Mouse (Mus musculus) midbrain, embryonic 14.5 days (tissue): Measurements from ENCODE around the gene Zfp663. TPM values are rescaled to one million over a fixed set of nuclear protein-coding genes. Genes with fewer than 3 reads are reported as not detected.

Experiments used
- ATAC-seq: fragments of 200-750 bp; cut with Nextera tagmentation; 2 replicates; pipeline ENCODE4 v1.8.0; 2017; ENCODE audit warnings: moderate number of reproducible peaks, moderate library complexity; ENCODE audit not compliant: low FRiP score, low TSS enrichment
- DNase-seq: peaks from one replicate; pipeline ENCODE4 v3.0.0-alpha.2; 2015
- H3K27ac ChIP-seq: fragments of 300-500 bp; sonication (generic); replicated peaks from 2 replicates; pipeline ENCODE4 v1.5.1; 2014; ENCODE audit warnings: mild to moderate bottlenecking, low read depth, low read length, moderate library complexity
- H3K27me3 ChIP-seq: fragments of 300-500 bp; sonication (generic); 2 replicates; pipeline ENCODE4 v1.6.1; 2014; ENCODE audit warnings: low read length, control low read depth, mixed read lengths; ENCODE audit not compliant: control insufficient read depth, insufficient read depth
- H3K36me3 ChIP-seq: fragments of 300-500 bp; sonication (generic); 2 replicates; pipeline ENCODE4 v1.6.1; 2014; ENCODE audit warnings: low read length, control low read depth; ENCODE audit not compliant: control insufficient read depth, insufficient read depth
- H3K4me1 ChIP-seq: fragments of 300-500 bp; sonication (generic); 2 replicates; pipeline ENCODE4 v1.6.1; 2014; ENCODE audit warnings: mild to moderate bottlenecking, antibody characterized with exemption, low read length, control low read depth; ENCODE audit not compliant: control insufficient read depth, insufficient read depth
- H3K4me2 ChIP-seq: fragments of 300-500 bp; sonication (generic); 2 replicates; pipeline ENCODE4 v1.6.1; 2014; ENCODE audit warnings: mild to moderate bottlenecking, low read length, moderate library complexity
- H3K4me3 ChIP-seq: fragments of 300-500 bp; sonication (generic); replicated peaks from 2 replicates; pipeline ENCODE4 v1.5.1; 2014; ENCODE audit warnings: low read depth, low read length
- H3K9ac ChIP-seq: fragments of 300-500 bp; sonication (generic); replicated peaks from 2 replicates; pipeline ENCODE4 v1.6.1; 2014; ENCODE audit warnings: mild to moderate bottlenecking, low read length, moderate library complexity
- H3K9me3 ChIP-seq: fragments of 300-500 bp; sonication (generic); 2 replicates; pipeline ENCODE4 v1.6.1; 2016; ENCODE audit warnings: low read length, control low read depth, mixed read lengths; ENCODE audit not compliant: control insufficient read depth
- WGBS: fragments of 180-500 bp; shearing (Covaris S2); extraction: QIAGEN DNeasy Blood & Tissue Kit; methylation state at CpG from one replicate; pipeline ENCODE4 v1.1.7; 2014; 5-methylcytosine and 5-hydroxymethylcytosine counted together
- polyA plus RNA-seq: library from polyadenylated mRNA; unstranded; fragments of >200 nt; fragmentation: Nextera tagmentation; extraction: Ambion mirVana; gene quantifications from 2 replicates; pipeline ENCODE4 v1.2.1, GENCODE M21; 2014

The Zfp663 gene
- polyA plus RNA-seq, 1 experiment from 2014 or later: 10.8 TPM

DNA sequence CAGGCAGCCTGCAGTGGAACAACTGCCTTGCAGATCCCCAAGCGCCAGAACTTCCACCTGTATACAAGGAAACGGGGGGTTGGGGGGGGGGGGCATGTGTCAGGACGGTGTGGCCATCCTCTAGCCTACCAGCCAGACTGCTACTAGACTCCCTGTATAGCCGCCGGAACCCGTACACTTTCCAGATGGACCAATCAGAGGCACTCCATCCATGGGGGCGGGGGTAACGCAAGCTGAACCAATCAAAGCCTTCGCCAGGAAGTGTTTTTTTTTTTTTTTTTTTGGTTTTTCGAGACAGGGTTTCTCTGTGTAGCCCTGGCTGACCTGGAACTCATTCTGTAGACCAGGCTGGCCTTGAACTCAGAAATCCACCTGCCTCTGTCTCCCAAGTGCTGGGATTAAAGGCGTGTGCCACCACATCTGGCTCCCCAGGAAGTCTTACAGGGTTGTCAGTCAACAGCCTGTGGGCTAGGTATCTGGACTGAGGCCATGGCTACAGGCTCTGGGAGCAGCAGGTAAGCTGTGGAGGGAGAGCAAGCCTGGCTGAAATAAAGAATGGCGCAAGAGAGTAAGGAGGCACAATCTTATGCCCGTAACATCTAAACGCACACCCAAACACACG, 29.7 kb upstream of the Zfp663 start:
- no peak overlapping the region for H3K9ac ChIP-seq
- ATAC-seq (no peak), DNase-seq (no peak)
- H3K36me3 ChIP-seq: no peaks in the 10 kb centered on the region
- no peaks in the 10 kb centered on the region for H3K9me3 ChIP-seq
- H3K4me1 ChIP-seq: peaks cover 10% of the 10 kb centered on the region; the same call in 1 of the 2 replicates
- H3K27ac ChIP-seq: 0 out of 2 replicates have a peak overlapping the region, but pooled peaks have one; percentile 22
- no peak overlapping the region for H3K4me2 ChIP-seq
- no peaks in the 10 kb centered on the region for H3K27me3 ChIP-seq
- 62% methylated on average over 15 of the region's 15 CpGs for WGBS
- no peak overlapping the region for H3K4me3 ChIP-seq

DNA sequence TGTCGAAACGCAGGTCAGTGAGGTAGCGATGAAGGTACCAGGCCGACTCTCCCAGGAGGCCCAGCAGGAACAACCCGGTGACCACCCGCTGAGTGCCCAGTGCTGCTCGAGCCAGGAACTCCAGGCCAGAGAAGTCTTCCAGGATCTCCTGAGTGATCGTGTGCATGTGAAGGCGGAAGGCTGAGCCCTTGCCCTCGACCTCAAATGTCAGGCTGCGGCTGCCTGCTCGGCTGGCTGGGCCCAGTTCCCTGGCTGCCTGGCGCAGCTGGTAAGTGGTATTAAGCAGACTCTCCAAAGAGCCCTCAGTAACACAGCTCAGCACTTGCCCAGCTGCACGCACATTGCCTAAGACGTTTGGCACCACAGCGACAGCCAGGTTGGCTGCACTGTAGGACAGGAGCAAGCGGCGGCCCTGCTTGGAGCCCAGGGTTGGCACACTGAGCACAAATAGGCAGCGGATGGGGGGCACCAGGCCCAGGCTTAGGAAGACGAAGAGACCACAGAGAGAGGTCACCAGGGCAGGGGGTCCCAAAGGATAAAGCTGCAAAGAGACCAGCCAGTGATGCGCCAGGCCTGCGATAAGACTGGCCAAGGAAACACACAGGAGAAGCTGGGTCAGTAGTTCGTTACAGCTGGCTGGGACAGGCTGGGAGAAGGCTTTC, 29.1 kb upstream of the Zfp663 start:
- H3K9me3 ChIP-seq: no peaks in the 10 kb centered on the region
- no peak overlapping the region for H3K4me3 ChIP-seq
- ATAC-seq (no peak), DNase-seq (no peak)
- peak overlapping the region; percentile 22; the same call in 1 of the 2 replicates for H3K27ac ChIP-seq
- no peaks in the 10 kb centered on the region for H3K27me3 ChIP-seq
- no peak overlapping the region for H3K4me2 ChIP-seq
- 65% methylated on average over 23 of the region's 23 CpGs for WGBS
- peak overlapping the region; percentile 9; the same call in 1 of the 2 replicates for H3K9ac ChIP-seq
- H3K4me1 ChIP-seq: peaks cover 10% of the 10 kb centered on the region; the same call in 1 of the 2 replicates
- no peaks in the 10 kb centered on the region for H3K36me3 ChIP-seq

DNA sequence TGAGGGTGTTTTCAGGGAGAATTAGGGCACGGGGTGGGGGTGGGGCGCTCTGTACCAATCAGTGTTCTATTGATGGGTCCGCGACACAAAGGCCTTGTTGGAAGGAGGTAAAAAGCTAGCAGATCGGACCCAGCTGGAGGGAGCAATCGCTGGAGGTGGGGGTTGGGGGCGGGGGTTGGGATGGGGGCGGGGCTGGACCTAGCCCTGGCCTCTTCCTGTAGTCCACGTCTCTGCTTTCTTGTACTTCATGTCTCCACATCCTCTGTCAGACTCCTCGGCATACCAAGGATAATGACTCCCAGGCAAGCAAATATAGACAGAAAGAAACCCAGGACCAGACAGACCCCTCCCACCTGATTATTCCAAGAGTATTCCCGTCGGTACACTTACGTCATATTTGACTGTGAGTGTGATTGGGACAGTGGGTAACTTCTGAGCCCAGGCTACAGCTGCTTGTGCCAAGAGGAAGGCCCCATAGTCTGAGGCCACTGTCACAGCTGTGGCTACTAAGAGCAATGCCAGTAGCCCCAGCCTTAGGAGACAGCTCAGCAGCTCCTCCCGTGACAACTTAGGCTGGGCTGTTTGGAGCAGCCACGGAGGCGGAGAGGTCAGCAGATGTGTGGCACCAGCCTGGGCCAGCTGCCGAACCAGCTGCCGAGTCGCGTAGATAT, 28.4 kb upstream of the Zfp663 start:
- peaks cover 10% of the 10 kb centered on the region; the same call in 1 of the 2 replicates for H3K4me1 ChIP-seq
- ATAC-seq (no peak), DNase-seq (no peak)
- H3K36me3 ChIP-seq: no peaks in the 10 kb centered on the region
- no peak overlapping the region for H3K4me3 ChIP-seq
- no peaks in the 10 kb centered on the region for H3K27me3 ChIP-seq
- H3K4me2 ChIP-seq: no peak overlapping the region
- peak overlapping the region; percentile 22; the same call in 1 of the 2 replicates for H3K27ac ChIP-seq
- no peaks in the 10 kb centered on the region for H3K9me3 ChIP-seq
- 43% methylated on average over 20 of the region's 20 CpGs for WGBS
- 0 out of 2 replicates have a peak overlapping the region, but pooled peaks have one; percentile 7 for H3K9ac ChIP-seq

DNA sequence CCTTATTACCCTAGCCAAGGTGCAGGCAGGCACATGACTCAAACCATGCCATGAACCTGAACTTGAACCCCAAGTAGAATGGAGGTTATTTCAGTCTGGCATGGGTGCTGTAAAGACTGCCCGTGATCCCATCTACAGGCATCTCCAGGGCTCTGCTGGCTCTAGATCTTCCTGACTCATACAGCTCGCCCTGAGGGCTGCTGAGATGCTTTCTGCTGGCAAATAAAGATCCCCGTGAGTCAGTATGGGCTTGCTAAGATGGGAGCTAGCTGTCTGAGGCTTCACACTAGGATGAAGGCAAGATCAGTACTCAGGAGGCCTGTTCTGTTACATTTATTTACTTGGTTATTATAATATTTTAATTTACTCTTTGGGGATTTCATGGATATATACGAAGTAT, 23.6 kb upstream of the Zfp663 start:
- Histone ChIP-seq H3K27ac (no peak overlapping the region), H3K9me3 (no peaks in the 10 kb centered on the region), H3K36me3 (no peaks in the 10 kb centered on the region), H3K27me3 (no peaks in the 10 kb centered on the region), H3K9ac (no peak overlapping the region), H3K4me3 (no peak overlapping the region), H3K4me1 (peaks cover 4% of the 10 kb centered on the region), H3K4me2 (no peak overlapping the region)
- 88% methylated on average over 4 of the region's 4 CpGs for WGBS
- DNase-seq: no peak
- no peak for ATAC-seq

DNA sequence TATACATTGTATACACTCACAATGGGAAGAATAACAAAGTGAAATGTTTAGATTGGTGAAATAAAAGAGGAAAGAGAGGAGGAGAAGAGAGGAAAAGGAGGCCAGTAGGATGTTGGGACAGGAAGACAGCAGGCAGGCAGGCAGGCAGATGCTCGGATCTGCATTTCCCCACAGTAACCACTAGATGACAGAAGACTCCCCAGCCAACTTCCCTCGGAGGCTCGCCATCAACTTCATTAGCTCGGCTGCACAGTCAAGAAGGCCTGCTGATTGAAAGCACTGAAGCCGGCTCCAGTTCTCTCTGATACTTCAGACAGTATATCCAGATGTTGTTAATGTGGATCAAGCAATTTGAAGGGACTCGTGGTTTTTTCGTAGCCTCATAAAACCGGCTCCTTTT, 23.0 kb upstream of the Zfp663 start:
- no peak overlapping the region for H3K9ac ChIP-seq
- H3K27me3 ChIP-seq: no peaks in the 10 kb centered on the region
- DNase-seq (peak; percentile 86), ATAC-seq (no peak)
- peaks cover 2% of the 10 kb centered on the region for H3K36me3 ChIP-seq
- H3K4me3 ChIP-seq: no peak overlapping the region
- 15% methylated on average over 8 of the region's 8 CpGs for WGBS
- no peak overlapping the region for H3K4me2 ChIP-seq
- no peaks in the 10 kb centered on the region for H3K9me3 ChIP-seq
- H3K4me1 ChIP-seq: peaks cover 6% of the 10 kb centered on the region
- no peak overlapping the region for H3K27ac ChIP-seq

DNA sequence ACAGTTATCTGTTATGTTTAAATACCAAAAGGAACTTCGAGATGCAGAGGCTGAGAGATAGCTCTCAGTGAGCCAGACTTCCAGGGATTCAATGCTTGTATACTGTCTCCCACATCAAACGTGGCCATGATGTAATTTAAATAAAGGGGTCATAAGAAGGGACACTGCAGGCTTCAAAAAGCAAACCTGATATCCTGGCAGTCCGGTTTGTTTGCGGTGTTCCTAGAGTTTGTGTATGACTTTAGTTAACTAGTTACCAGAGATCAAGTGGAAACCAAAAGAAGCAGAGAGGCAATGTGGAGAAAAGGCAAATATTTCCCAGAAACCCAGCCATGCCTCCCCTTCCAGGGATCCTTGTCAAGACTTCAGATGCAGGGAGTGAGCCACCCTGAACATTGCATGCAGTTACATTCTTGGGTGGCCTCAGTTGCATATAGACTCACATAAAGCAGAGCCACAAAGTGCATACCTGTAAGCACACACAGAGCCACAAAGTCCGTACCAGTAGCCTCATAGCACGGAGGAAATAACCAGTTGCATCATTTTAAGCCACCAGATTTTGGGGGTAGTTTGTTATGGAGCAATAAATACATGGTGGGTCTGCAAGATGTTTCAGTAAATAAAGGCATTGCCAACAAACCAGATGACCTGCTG, 20.9 kb upstream of the Zfp663 start:
- H3K27me3 ChIP-seq: no peaks in the 10 kb centered on the region
- no peak for DNase-seq
- no peaks in the 10 kb centered on the region for H3K9me3 ChIP-seq
- no peak for ATAC-seq
- H3K4me2 ChIP-seq: no peak overlapping the region
- H3K4me3 ChIP-seq: no peak overlapping the region
- no peak overlapping the region for H3K27ac ChIP-seq
- 83% methylated on average over 6 of the region's 6 CpGs for WGBS
- no peak overlapping the region for H3K9ac ChIP-seq
- peaks cover 11% of the 10 kb centered on the region for H3K4me1 ChIP-seq
- peaks cover 23% of the 10 kb centered on the region for H3K36me3 ChIP-seq

DNA sequence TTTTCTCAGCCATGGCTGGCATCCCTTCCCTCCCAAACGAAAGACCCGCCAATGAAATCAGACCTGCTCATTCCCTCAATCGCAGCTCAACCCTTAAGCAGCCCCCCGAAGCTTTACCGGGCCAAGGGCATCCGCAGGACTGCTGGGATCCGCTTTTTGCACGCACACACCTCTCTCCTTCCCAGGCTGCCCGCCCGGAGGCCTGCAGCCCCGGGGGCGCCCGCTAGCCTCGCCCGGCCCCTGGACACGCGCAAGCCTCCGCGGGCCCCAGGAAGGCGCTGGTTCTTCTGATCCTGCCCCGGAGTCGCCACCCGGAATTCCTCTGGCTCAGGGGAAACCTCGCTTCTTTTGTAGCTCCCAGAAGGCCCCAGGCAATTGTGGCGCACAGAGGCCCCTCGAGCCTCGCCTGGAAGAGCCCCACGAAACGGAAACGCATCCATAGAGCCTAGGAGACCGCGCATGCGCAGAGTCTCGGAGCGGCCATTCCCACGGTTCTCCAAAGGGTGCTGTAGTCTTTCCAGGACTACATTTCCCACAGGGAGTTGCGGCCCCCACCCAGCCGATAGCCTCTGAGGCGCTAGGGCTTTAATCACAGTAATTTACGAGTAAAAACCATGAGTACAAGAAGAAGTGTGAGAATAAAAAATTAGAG, 19.4 kb upstream of the Zfp663 start, which contains the start of gene Zfp334:
Gene Zfp334 (minus strand): TSS at position 416 of the 652 bp plus-strand sequence.
- under 1% methylated on average over 40 of the region's 40 CpGs for WGBS

DNA sequence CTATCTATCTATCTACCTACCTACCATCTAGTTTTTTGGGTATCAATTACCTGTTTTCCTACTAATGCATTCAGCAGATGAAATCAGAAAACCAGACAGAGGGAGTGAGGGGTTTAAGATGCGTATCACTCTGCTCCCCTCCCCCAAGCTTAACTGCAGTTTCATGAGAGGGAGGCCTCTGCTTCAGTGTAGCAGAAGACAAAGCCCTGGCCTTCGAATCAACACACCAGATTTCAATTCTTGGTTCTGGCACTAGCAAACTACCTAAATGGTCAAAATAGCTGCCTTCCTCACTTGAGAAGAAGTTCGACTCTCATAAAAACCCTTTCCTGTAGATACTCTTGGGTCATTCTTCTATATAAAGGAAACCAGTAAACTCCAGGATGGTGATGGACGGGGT, 18.8 kb upstream of the Zfp663 start:
- H3K36me3 ChIP-seq: peaks cover 43% of the 10 kb centered on the region
- peak overlapping the region; percentile 97 for H3K9ac ChIP-seq
- no peaks in the 10 kb centered on the region for H3K27me3 ChIP-seq
- peak overlapping the region; percentile 83 for H3K4me2 ChIP-seq
- H3K4me1 ChIP-seq: peaks cover 11% of the 10 kb centered on the region
- H3K27ac ChIP-seq: peak overlapping the region; percentile 95
- DNase-seq (peak; percentile 67), ATAC-seq (no peak)
- WGBS: 4% methylated on average over 4 of the region's 4 CpGs
- peak overlapping the region; percentile 87 for H3K4me3 ChIP-seq
- no peaks in the 10 kb centered on the region for H3K9me3 ChIP-seq

More for the DNA sequence above, 19.4 kb upstream of the Zfp663 start, which contains the start of gene Zfp334:
- ATAC-seq: peak; percentile 89
- H3K4me2 ChIP-seq: peak within 1 kb of the TSS; percentile 83
- DNase-seq: peak; percentile 99
- H3K4me1 ChIP-seq: peaks cover 11% of the 10 kb centered on the region
- H3K4me3 ChIP-seq: peak within 1 kb of the TSS; percentile 87
- H3K27ac ChIP-seq: peak within 1 kb of the TSS; percentile 95
- H3K9ac ChIP-seq: peak within 1 kb of the TSS; percentile 97
- H3K9me3 ChIP-seq: no peaks in the 10 kb centered on the region
- no peaks in the 10 kb centered on the region for H3K27me3 ChIP-seq
- H3K36me3 ChIP-seq: peaks cover 37% of the 10 kb centered on the region
